ENCODE assay signal across 10 mouse cellular contexts in genomic region chr6:3341479-3341878, GRCm38 (mm10). TPM values are rescaled to one million over a fixed set of nuclear protein-coding genes. Genes with fewer than 3 reads are reported as not detected.
DNase-seq lines count a peak whose midpoint lies in the region; ATAC-seq and TF ChIP-seq lines count a peak whose summit lies in the region.
"Had no signal": no experiment of that assay in that cellular context is flagged by ENCODE, and none has a peak within 500 bp of the region (broad histone marks: within the 10 kb centered on the region; RNA-seq: fewer than 3 reads in every experiment).

No protein-coding gene starts in this region.

- H3K4me2 ChIP-seq in heart, embryonic 16.5 days (ENCODE audit: low read depth, low read length): peak overlapping the region; percentile 53
- H3K4me2 ChIP-seq in limb, embryonic 14.5 days (replicated peaks; ENCODE audit: low read depth, low read length, severe bottlenecking): peak overlapping the region; percentile 38

- ATAC-seq in heart, embryonic 16.5 days (replicated peaks; ENCODE audit: extremely low read depth, insufficient read depth, low FRiP score): no peak
- no peak for ATAC-seq in limb, embryonic 14.5 days (ENCODE audit: low FRiP score, low read depth)

- H3K27ac ChIP-seq in heart, embryonic 16.5 days (ENCODE audit: low read length): no peak overlapping the region
- H3K27ac ChIP-seq in testis, adult 2 months (ENCODE audit: control insufficient read depth, insufficient read depth, low read depth, low read length): 0 out of 2 replicates have a peak overlapping the region, but pooled peaks have one; percentile 13
- no peak overlapping the region for H3K27ac ChIP-seq in limb, embryonic 14.5 days (replicated peaks; ENCODE audit: low read depth, low read length)

- no peaks in the 10 kb centered on the region for H3K9me3 ChIP-seq in heart, embryonic 16.5 days (replicated peaks; ENCODE audit: control insufficient read depth, low read length)
- peaks cover 3% of the 10 kb centered on the region; the same call in 1 of the 2 replicates for H3K9me3 ChIP-seq in limb, embryonic 14.5 days (ENCODE audit: control insufficient read depth, low read length)
- H3K9me3 ChIP-seq: megakaryocyte, embryonic 14.5 days had no signal

- no peaks in the 10 kb centered on the region; the same call in 1 of the 2 replicates for H3K27me3 ChIP-seq in heart, embryonic 16.5 days (ENCODE audit: control insufficient read depth, insufficient read depth, low read length)
- no peaks in the 10 kb centered on the region for H3K27me3 ChIP-seq in testis, adult 2 months (ENCODE audit: control insufficient read depth, insufficient read depth, low read length)
- no peaks in the 10 kb centered on the region for H3K27me3 ChIP-seq in limb, embryonic 14.5 days (ENCODE audit: control insufficient read depth, insufficient read depth, low read length)
- H3K27me3 ChIP-seq: megakaryocyte, embryonic 14.5 days had no signal

- TF ChIP-seq CTCF in testis, adult 2 months (IDR thresholded peaks at IDR 0.05; ENCODE audit: control insufficient read depth, insufficient read depth, insufficient replicate concordance, low read depth, low read length): no peak

- TF ChIP-seq POLR2A in testis, adult 2 months (IDR thresholded peaks at IDR 0.05; ENCODE audit: control insufficient read depth, low read depth, low read length): no peak
- no peak for TF ChIP-seq POLR2A in limb, embryonic 14.5 days (IDR thresholded peaks at IDR 0.05; ENCODE audit: borderline replicate concordance, extremely low read depth, insufficient read depth, insufficient read length)

- 47% methylated on average over 5 of the region's 5 CpGs for WGBS in heart, embryonic 16.5 days
- WGBS in limb, embryonic 14.5 days: 50% methylated on average over 5 of the region's 5 CpGs

- H3K9ac ChIP-seq in heart, embryonic 16.5 days (ENCODE audit: low read length): no peak overlapping the region
- H3K9ac ChIP-seq in limb, embryonic 14.5 days (ENCODE audit: low read depth, low read length, severe bottlenecking): no peak overlapping the region

- H3K4me3 ChIP-seq in heart, embryonic 16.5 days (ENCODE audit: low read length): no peak overlapping the region; the same call in 1 of the 2 replicates
- H3K4me3 ChIP-seq in testis, adult 2 months (ENCODE audit: control insufficient read depth, low read depth, low read length): no peak overlapping the region
- no peak overlapping the region for H3K4me3 ChIP-seq in limb, embryonic 14.5 days (replicated peaks; ENCODE audit: low read length)
- H3K4me3 ChIP-seq: megakaryocyte, embryonic 14.5 days had no signal

- peaks cover 3% of the 10 kb centered on the region for H3K4me1 ChIP-seq in heart, embryonic 16.5 days (ENCODE audit: control insufficient read depth, insufficient read depth, low read length)
- no peaks in the 10 kb centered on the region for H3K4me1 ChIP-seq in testis, adult 2 months (ENCODE audit: control insufficient read depth, insufficient read depth, low read length)
- H3K4me1 ChIP-seq in limb, embryonic 14.5 days (ENCODE audit: control insufficient read depth, insufficient read depth, low read length): no peaks in the 10 kb centered on the region

- no peaks in the 10 kb centered on the region for H3K36me3 ChIP-seq in heart, embryonic 16.5 days (ENCODE audit: control insufficient read depth, insufficient read depth)
- H3K36me3 ChIP-seq in testis, adult 2 months (ENCODE audit: control insufficient read depth, insufficient read depth, low read length): no peaks in the 10 kb centered on the region
- no peaks in the 10 kb centered on the region for H3K36me3 ChIP-seq in limb, embryonic 14.5 days (ENCODE audit: control insufficient read depth, insufficient read depth, low read length)

- intact Hi-C loops in heart, postnatal 10 days (cut with DNase I): loop anchor here (5.0 kb wide), 1 partner anchor 56 kb away; the partner anchor contains the start of gene Samd9l

- no peak for DNase-seq in heart, postnatal 10 days
- DNase-seq in testis, postnatal 10 days (ENCODE audit: low spot score): no peak
- DNase-seq in limb, embryonic 14.5 days (ENCODE audit: low spot score): no peak
- DNase-seq in frontal cortex, adult 2 months (ENCODE audit: extremely low spot score in 1 of 2, low spot score in 1 of 2): no peak
- DNase-seq in yolk sac, embryonic 10.5 days (ENCODE audit: low spot score): no peak
- DNase-seq in spleen, postnatal 10 days (ENCODE audit: low spot score in 2 of 2): no peak
- DNase-seq: cerebellum, postnatal 10 days had no signal

RNA-seq across cellular contexts. Expression of gene Samd9l, which starts 57.9 kb away (rescaled TPM):
- polyA plus RNA-seq in heart, embryonic 16.5 days (2015; fragmentation: Nextera tagmentation; extraction: Ambion mirVana): 3.3 and 3.8 TPM in 2 replicates
- 10 to 100 TPM; 11.2 to 12.3 TPM for total RNA-seq in heart, postnatal 10 days (2021)
- polyA plus RNA-seq in testis, adult 2 months (2012; rRNA removed): 0.41 and 0.48 TPM in 2 replicates
- 1.00 and 1.2 TPM in 2 replicates for polyA plus RNA-seq in limb, embryonic 14.5 days (2012; rRNA removed)
- polyA plus RNA-seq in limb, embryonic 14.5 days (2014; fragmentation: Nextera tagmentation; extraction: Ambion mirVana): 2.6 and 3.0 TPM in 2 replicates
- polyA plus RNA-seq in frontal cortex, adult 2 months (2012; rRNA removed): 2.6 and 3.4 TPM in 2 replicates
